Mouse (Mus musculus) megakaryocyte, embryonic 14.5 days (primary cell): Measurements from ENCODE around the gene Fam169a.

ENCODE experiments used
- FLI1 ChIP-seq: IDR thresholded peaks from 2 replicates; pipeline ENCODE4 v1.6.1; 2012; ENCODE audit warnings: low read length, inconsistent platforms, mixed read lengths
- GATA1 ChIP-seq: IDR thresholded peaks from 3 replicates; pipeline ENCODE4 v1.6.1; 2012; ENCODE audit warnings: mixed read lengths, low read length, inconsistent platforms, borderline replicate concordance

- TF ChIP-seq GATA1: no peak
- TF ChIP-seq FLI1: no peak
These were observed 15.9 kb upstream of the Fam169a start for GRCm38 (mm10) chr13:97051158-97051557.
